Mouse (Mus musculus) liver, embryonic 14.5 days (tissue): ENCODE results near the gene Rpap1. TPM values are rescaled to one million over a fixed set of nuclear protein-coding genes. Genes with fewer than 3 reads are reported as not detected.

Source experiments
- polyA plus RNA-seq, 2 experiments: library from polyadenylated mRNA; depleted of rRNA in 1 of 2; stranded (reverse) in 1 of 2; unstranded in 1 of 2; fragments of >200 nt; fragmentation: Nextera tagmentation in 1 of 2; extraction: Ambion mirVana in 1 of 2; gene quantifications; 2 replicates each; pipeline versions ENCODE4 v1.2.1 to v1.2.3; 2012 to 2014

Rpap1 gene
- polyA plus RNA-seq, 2 experiments, result 6.0 to 6.1 TPM

Other genes with a start within 250 kb of the Rpap1 start
- gene Exd1, start 239.9 kb downstream of the Rpap1 start, polyA plus RNA-seq (2012; rRNA removed), result 0.11 and 0.12 TPM in 2 replicates
- gene Exd1, start 239.9 kb downstream of the Rpap1 start, polyA plus RNA-seq (2014; fragmentation: Nextera tagmentation; extraction: Ambion mirVana), result 0.14 and 0.15 TPM in 2 replicates
- gene Chp1, start 239.8 kb downstream of the Rpap1 start, polyA plus RNA-seq (2012; rRNA removed), result 28.1 and 31.3 TPM in 2 replicates
- 47.5 and 49.3 TPM in 2 replicates for gene Chp1, start 239.8 kb downstream of the Rpap1 start, polyA plus RNA-seq (2014; fragmentation: Nextera tagmentation; extraction: Ambion mirVana)
- gene Nusap1, start 169.2 kb downstream of the Rpap1 start, polyA plus RNA-seq (2012; rRNA removed), result 24.3 and 45.1 TPM in 2 replicates
- 88.3 and 88.4 TPM in 2 replicates for gene Nusap1, start 169.2 kb downstream of the Rpap1 start, polyA plus RNA-seq (2014; fragmentation: Nextera tagmentation; extraction: Ambion mirVana)
- 22.6 and 23.9 TPM in 2 replicates for gene Oip5, start 169.1 kb downstream of the Rpap1 start, polyA plus RNA-seq (2012; rRNA removed)
- gene Oip5, start 169.1 kb downstream of the Rpap1 start, polyA plus RNA-seq (2014; fragmentation: Nextera tagmentation; extraction: Ambion mirVana), result 30.1 and 37.8 TPM in 2 replicates
- 7.1 and 11.7 TPM in 2 replicates for gene Ndufaf1, start 124.7 kb downstream of the Rpap1 start, polyA plus RNA-seq (2012; rRNA removed)
- gene Ndufaf1, start 124.7 kb downstream of the Rpap1 start, polyA plus RNA-seq (2014; fragmentation: Nextera tagmentation; extraction: Ambion mirVana), result 28.5 and 30.2 TPM in 2 replicates
- gene Rtf1, start 112.5 kb downstream of the Rpap1 start, polyA plus RNA-seq (2012; rRNA removed), result 6.1 and 7.9 TPM in 2 replicates
- gene Rtf1, start 112.5 kb downstream of the Rpap1 start, polyA plus RNA-seq (2014; fragmentation: Nextera tagmentation; extraction: Ambion mirVana), result 6.6 and 9.0 TPM in 2 replicates
- 2.0 and 2.1 TPM in 2 replicates for gene Itpka, start 45.2 kb downstream of the Rpap1 start, polyA plus RNA-seq (2012; rRNA removed)
- 2.3 and 2.4 TPM in 2 replicates for gene Itpka, start 45.2 kb downstream of the Rpap1 start, polyA plus RNA-seq (2014; fragmentation: Nextera tagmentation; extraction: Ambion mirVana)
- gene Ltk, start 27.1 kb downstream of the Rpap1 start, polyA plus RNA-seq (2012; rRNA removed), result 0.08 and 0.12 TPM in 2 replicates
- 0.05 and 0.06 TPM in 2 replicates for gene Ltk, start 27.1 kb downstream of the Rpap1 start, polyA plus RNA-seq (2014; fragmentation: Nextera tagmentation; extraction: Ambion mirVana)
- 0.71 and 0.76 TPM in 2 replicates for gene Tyro3, start 10.2 kb upstream of the Rpap1 start, polyA plus RNA-seq (2012; rRNA removed)
- 0.65 and 0.73 TPM in 2 replicates for gene Tyro3, start 10.2 kb upstream of the Rpap1 start, polyA plus RNA-seq (2014; fragmentation: Nextera tagmentation; extraction: Ambion mirVana)
- gene Mga, start 109.7 kb upstream of the Rpap1 start, polyA plus RNA-seq (2012; rRNA removed), result 4.2 and 4.6 TPM in 2 replicates
- 6.0 and 6.6 TPM in 2 replicates for gene Mga, start 109.7 kb upstream of the Rpap1 start, polyA plus RNA-seq (2014; fragmentation: Nextera tagmentation; extraction: Ambion mirVana)
- gene Mapkbp1, start 185.2 kb upstream of the Rpap1 start, polyA plus RNA-seq (2012; rRNA removed), result 1.0 and 1.1 TPM in 2 replicates
- 0.15 and 0.20 TPM in 2 replicates for gene Mapkbp1, start 185.2 kb upstream of the Rpap1 start, polyA plus RNA-seq (2014; fragmentation: Nextera tagmentation; extraction: Ambion mirVana)
- gene Jmjd7, start 239.9 kb upstream of the Rpap1 start, polyA plus RNA-seq (2012; rRNA removed), result 4.7 and 4.9 TPM in 2 replicates
- gene Jmjd7, start 239.9 kb upstream of the Rpap1 start, polyA plus RNA-seq (2014; fragmentation: Nextera tagmentation; extraction: Ambion mirVana), result 5.0 and 6.9 TPM in 2 replicates
- 1.5 and 1.6 TPM in 2 replicates for gene Gm28042, start 240.0 kb upstream of the Rpap1 start, polyA plus RNA-seq (2012; rRNA removed)
- gene Gm28042, start 240.0 kb upstream of the Rpap1 start, polyA plus RNA-seq (2014; fragmentation: Nextera tagmentation; extraction: Ambion mirVana), result 0.35 TPM in 1 of 2 replicates, not detected in the other
- 1.1 and 1.3 TPM in 2 replicates for gene Pla2g4b, start 245.9 kb upstream of the Rpap1 start, polyA plus RNA-seq (2012; rRNA removed)
- 0.11 and 0.13 TPM in 2 replicates for gene Pla2g4b, start 245.9 kb upstream of the Rpap1 start, polyA plus RNA-seq (2014; fragmentation: Nextera tagmentation; extraction: Ambion mirVana)